Mouse (Mus musculus) spleen, adult 12 weeks (tissue): Measurements from ENCODE around the gene Zswim1.
"Not testable (repeated sequence)": the region's sequence is repeated elsewhere in the genome, so short reads cannot be mapped to it uniquely, and the experiment has no call there.

Experiments used
- DNase-seq: peaks from one replicate; pipeline ENCODE4 v3.0.0; 2022; ENCODE audit warnings: low spot score

The Zswim1 gene

GRCm38 (mm10) chr2:164866741-164867551 lies 44.5 kb downstream of the Zswim1 start:
- no peak for DNase-seq

- DNase-seq: no peak
These were observed 45.1 kb downstream of the Zswim1 start for GRCm38 (mm10) chr2:164867566-164867965.

DNA sequence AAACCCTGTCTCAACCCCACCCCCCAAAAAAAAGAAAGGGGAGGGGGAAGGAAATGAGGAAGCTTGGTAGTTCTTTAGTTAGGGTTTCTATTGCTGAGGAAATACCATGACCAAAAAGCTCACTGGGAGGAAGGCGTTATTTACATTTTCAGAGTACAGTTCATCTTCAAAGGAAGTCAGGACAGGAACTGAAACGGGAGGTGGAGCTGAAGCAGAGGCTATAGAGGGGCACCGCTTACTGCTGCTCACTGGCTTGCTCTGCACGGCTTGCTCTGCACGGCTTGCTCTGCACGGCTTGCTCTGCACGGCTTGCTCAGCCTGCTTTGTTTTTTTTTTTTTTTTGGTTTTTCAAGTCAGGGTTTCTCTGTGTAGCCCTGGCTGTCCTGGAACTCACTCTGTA lies 46.0 kb downstream of the Zswim1 start:
- DNase-seq: no peak

- DNase-seq: no peak
These were observed 49.3 kb downstream of the Zswim1 start for GRCm38 (mm10) chr2:164871602-164872303.

- DNase-seq: no peak
These were observed 51.1 kb downstream of the Zswim1 start for GRCm38 (mm10) chr2:164873621-164874020.

GRCm38 (mm10) chr2:164874239-164874769 lies 51.8 kb downstream of the Zswim1 start:
- no peak for DNase-seq

DNA sequence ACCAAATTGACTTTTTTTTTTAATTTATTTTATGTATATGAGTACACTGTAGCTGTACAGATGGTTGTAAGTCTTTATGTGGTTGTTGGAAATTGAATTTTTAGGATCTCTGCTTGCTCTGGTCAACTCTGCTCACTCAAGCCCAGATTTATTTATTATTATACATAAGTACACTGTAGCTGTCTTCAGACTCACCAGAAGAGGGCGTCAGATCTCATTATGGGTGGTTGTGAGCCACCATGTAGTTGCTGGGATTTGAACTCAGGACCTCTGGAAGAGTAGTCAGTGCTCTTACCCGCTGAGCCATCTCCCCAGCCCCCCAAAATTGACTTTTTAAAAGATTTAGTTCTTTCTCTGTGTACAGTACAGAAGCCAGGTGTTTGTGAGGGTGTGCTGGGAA lies 53.2 kb downstream of the Zswim1 start:
- not testable (repeated sequence) for DNase-seq
